Mouse (Mus musculus): Measurements from ENCODE around the gene Ahnak2. TPM values are rescaled to one million over a fixed set of nuclear protein-coding genes. Genes with fewer than 3 reads are reported as not detected.
A peak's percentile ranks its signal among the peaks of the same experiment; 100 is the strongest.

Ahnak2 gene
- polyA plus RNA-seq, 1 experiment from 2014 or later = 1.0 TPM

- no peak for DNase-seq (ENCODE audit: low spot score)
Observed at GRCm38 (mm10) chr12:112734881-112735655, 67.4 kb downstream of the Ahnak2 start.

- no peak for DNase-seq (ENCODE audit: low spot score)
Observed at GRCm38 (mm10) chr12:112734108-112734820, 68.2 kb downstream of the Ahnak2 start.

GRCm38 (mm10) chr12:112732591-112732990 lies 69.9 kb downstream of the Ahnak2 start:
- DNase-seq (ENCODE audit: low spot score) = no peak

- DNase-seq (ENCODE audit: low spot score) = no peak
Observed at GRCm38 (mm10) chr12:112730808-112731207, 71.6 kb downstream of the Ahnak2 start.

GRCm38 (mm10) chr12:112727801-112728200 lies 74.7 kb downstream of the Ahnak2 start:
- no peak for DNase-seq (ENCODE audit: low spot score)

GRCm38 (mm10) chr12:112724077-112724805 lies 78.2 kb downstream of the Ahnak2 start:
- DNase-seq (ENCODE audit: low spot score) = peak; percentile 76

GRCm38 (mm10) chr12:112723445-112723844 lies 79.0 kb downstream of the Ahnak2 start:
- no peak for DNase-seq (ENCODE audit: low spot score)

- DNase-seq (ENCODE audit: low spot score) = no peak
Observed at GRCm38 (mm10) chr12:112723028-112723330, 79.5 kb downstream of the Ahnak2 start.

GRCm38 (mm10) chr12:112722240-112723027 lies 80.0 kb downstream of the Ahnak2 start:
- peak; percentile 28 for DNase-seq (ENCODE audit: low spot score)

Small RNAs within 50 kb of the gene (microRNA-seq; reads per million reads assigned to microRNA genes)
- not detected for gene Mir6940 (ENCODE audit: borderline number of aligned reads)

Other genes with a start within 250 kb of the Ahnak2 start
- 2.2 and 3.1 TPM in 2 replicates for gene Inf2, start 213.9 kb downstream of the Ahnak2 start, polyA plus RNA-seq (2015; fragmentation: Nextera tagmentation; extraction: Ambion mirVana)
- gene Adssl1, start 182.6 kb downstream of the Ahnak2 start, polyA plus RNA-seq (2015; fragmentation: Nextera tagmentation; extraction: Ambion mirVana) = 10.1 and 10.6 TPM in 2 replicates
- gene Siva1, start 158.0 kb downstream of the Ahnak2 start, polyA plus RNA-seq (2015; fragmentation: Nextera tagmentation; extraction: Ambion mirVana) = 174 and 203 TPM in 2 replicates
- 60.8 and 80.4 TPM in 2 replicates for gene Akt1, start 127.8 kb downstream of the Ahnak2 start, polyA plus RNA-seq (2015; fragmentation: Nextera tagmentation; extraction: Ambion mirVana)
- gene Zbtb42, start 123.8 kb downstream of the Ahnak2 start, polyA plus RNA-seq (2015; fragmentation: Nextera tagmentation; extraction: Ambion mirVana) = 2.6 and 2.8 TPM in 2 replicates
- 4.3 and 4.9 TPM in 2 replicates for gene Cep170b, start 82.2 kb downstream of the Ahnak2 start, polyA plus RNA-seq (2015; fragmentation: Nextera tagmentation; extraction: Ambion mirVana)
- 46.2 and 49.3 TPM in 2 replicates for gene Pld4, start 42.0 kb downstream of the Ahnak2 start, polyA plus RNA-seq (2015; fragmentation: Nextera tagmentation; extraction: Ambion mirVana)
- gene Clba1, start 6.3 kb upstream of the Ahnak2 start, polyA plus RNA-seq (2015; fragmentation: Nextera tagmentation; extraction: Ambion mirVana) = 4.8 and 4.9 TPM in 2 replicates
- gene Cdca4, start 26.8 kb upstream of the Ahnak2 start, polyA plus RNA-seq (2015; fragmentation: Nextera tagmentation; extraction: Ambion mirVana) = 147 and 151 TPM in 2 replicates
- 26.6 and 28.5 TPM in 2 replicates for gene Gpr132, start 65.6 kb upstream of the Ahnak2 start, polyA plus RNA-seq (2015; fragmentation: Nextera tagmentation; extraction: Ambion mirVana)
- gene Jag2, start 127.1 kb upstream of the Ahnak2 start, polyA plus RNA-seq (2015; fragmentation: Nextera tagmentation; extraction: Ambion mirVana) = 8.3 and 10.2 TPM in 2 replicates
- gene Nudt14, start 139.5 kb upstream of the Ahnak2 start, polyA plus RNA-seq (2015; fragmentation: Nextera tagmentation; extraction: Ambion mirVana) = 93.9 and 98.4 TPM in 2 replicates
- gene Btbd6, start 173.8 kb upstream of the Ahnak2 start, polyA plus RNA-seq (2015; fragmentation: Nextera tagmentation; extraction: Ambion mirVana) = 16.4 and 18.0 TPM in 2 replicates
- 70.8 and 89.0 TPM in 2 replicates for gene Brf1, start 198.0 kb upstream of the Ahnak2 start, polyA plus RNA-seq (2015; fragmentation: Nextera tagmentation; extraction: Ambion mirVana)
- gene Pacs2, start 211.9 kb upstream of the Ahnak2 start, polyA plus RNA-seq (2015; fragmentation: Nextera tagmentation; extraction: Ambion mirVana) = 5.2 and 6.4 TPM in 2 replicates